Mouse (Mus musculus): Measurements from ENCODE around the gene Olfr829.
"Not testable (repeated sequence)": the region's sequence is repeated elsewhere in the genome, so short reads cannot be mapped to it uniquely, and the experiment has no call there.

The Olfr829 gene

GRCm38 (mm10) chr9:18854633-18855032, at the start of gene Olfr829:
Olfr829 (plus strand) TSS chr9:18854933.
- DNase-seq (ENCODE audit: low spot score) = no peak

GRCm38 (mm10) chr9:18819426-18819825, 35.3 kb upstream of the Olfr829 start, which contains the start of gene Olfr828:
Olfr828 (minus strand) TSS chr9:18819526.
- no peak for DNase-seq (ENCODE audit: low spot score)

GRCm38 (mm10) chr9:18874393-18874792, 19.7 kb downstream of the Olfr829 start, which contains the start of gene Olfr830:
Olfr830 (plus strand) TSS chr9:18874693.
- DNase-seq (ENCODE audit: low spot score) = no peak

- DNase-seq (ENCODE audit: low spot score) = not testable (repeated sequence)
Measured at GRCm38 (mm10) chr9:18907699-18908098, 53.0 kb downstream of the Olfr829 start.

Data from urinary bladder, postnatal 25 days (tissue).